Mouse (Mus musculus) heart, postnatal 14 days (tissue): Measurements from ENCODE around the gene Pgap3. TPM values are rescaled to one million over a fixed set of nuclear protein-coding genes. Genes with fewer than 3 reads are reported as not detected.

Experiments
- DNase-seq, 2 experiments: peaks; one replicate each; pipeline ENCODE4 v3.0.0; 2021 to 2022
- intact Hi-C: fragments of 180-260 bp; cut with DNase I; formaldehyde crosslinking; loops from one replicate; pipeline ENCODE4 v1.15.1; 2025
- total RNA-seq, 2 experiments: library from RNA; stranded (reverse); gene quantifications; 2 replicates each; pipeline ENCODE4 v1.2.3; 2021

Gene Pgap3
- total RNA-seq, 2 experiments from 2014 or later: 11.7 to 11.9 TPM

DNA sequence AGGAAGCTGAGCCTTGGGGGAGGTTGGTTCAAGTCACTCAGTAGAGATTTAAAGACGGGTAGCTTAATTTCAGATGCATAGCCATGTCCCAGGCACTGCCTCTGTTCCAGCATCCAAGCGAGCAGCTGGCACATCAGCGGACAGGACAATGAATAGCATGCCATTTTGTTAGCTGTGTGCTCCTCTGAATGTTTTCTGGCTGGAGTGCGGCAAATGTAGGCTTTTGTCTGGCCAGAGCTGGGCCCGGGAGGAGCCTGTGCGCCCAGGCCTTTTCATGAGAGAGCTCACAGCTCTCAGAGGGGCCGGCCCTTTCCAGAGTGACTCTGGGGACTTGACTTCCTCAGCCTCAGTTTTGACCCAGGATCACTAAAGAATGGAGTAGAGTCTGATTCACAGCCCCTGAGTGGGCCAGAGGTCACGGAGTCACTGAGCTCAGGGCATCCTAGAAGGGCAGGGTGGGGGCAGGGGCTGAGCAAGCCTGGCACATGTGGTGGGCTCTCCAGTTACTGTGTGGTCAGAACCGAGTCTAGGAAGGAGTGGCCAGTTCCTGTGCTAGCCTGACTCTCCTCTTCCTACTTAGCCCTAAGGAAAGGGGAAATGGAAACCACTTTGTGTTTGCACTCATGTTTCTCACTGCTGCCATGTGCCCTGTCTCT is 39.3 kb downstream of the Pgap3 start:
- intact Hi-C loops: no loop called here
- no peak for DNase-seq

- intact Hi-C loops: no loop called here
- peak; percentile 90 to 92 for DNase-seq
These were observed 41.9 kb downstream of the Pgap3 start, which contains the start of gene Stard3 for GRCm38 (mm10) chr11:98358161-98359083. TSS of gene Stard3 (plus strand) at chr11:98358368.

- intact Hi-C loops: no loop called here
- no peak for DNase-seq
These were observed 42.7 kb downstream of the Pgap3 start for GRCm38 (mm10) chr11:98357396-98358160.

DNA sequence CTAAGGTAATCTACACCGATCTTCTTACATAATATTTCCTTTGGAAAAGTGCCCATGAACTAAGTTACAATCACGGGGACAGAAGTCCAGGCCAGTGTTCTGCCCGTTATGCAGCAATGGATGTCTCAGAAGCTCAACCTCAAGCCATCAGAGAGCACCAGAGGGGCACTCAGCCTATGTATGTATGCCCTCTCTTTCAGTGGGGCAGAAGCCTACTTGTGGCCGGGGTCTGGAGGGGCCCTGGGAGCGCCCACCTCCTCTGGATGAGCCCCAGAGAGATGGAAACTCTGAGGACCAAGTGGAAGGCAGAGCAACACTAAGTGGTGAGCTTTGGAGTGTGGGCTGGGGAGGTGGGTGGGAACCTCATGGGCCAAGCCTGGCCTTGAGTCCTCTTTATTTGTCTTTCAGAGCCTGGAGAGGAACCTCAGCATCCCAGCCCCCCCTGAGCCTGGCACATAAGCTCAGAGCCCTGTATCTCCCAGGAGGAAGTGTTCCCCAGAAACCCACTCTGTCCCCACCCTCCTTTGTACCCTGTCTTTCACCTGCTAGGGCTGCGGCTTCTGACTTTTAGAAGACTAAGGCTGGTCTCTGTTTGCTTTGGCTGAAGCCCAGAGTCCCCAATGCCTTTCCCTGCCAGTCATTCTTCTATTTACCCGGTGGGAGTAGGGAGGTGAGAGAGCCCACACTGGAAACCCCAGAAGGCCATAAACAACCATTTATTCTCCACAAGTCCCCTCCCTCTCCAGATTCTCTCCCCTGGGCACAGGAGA is 43.5 kb downstream of the Pgap3 start:
- no peak for DNase-seq
- intact Hi-C loops: no loop called here

DNA sequence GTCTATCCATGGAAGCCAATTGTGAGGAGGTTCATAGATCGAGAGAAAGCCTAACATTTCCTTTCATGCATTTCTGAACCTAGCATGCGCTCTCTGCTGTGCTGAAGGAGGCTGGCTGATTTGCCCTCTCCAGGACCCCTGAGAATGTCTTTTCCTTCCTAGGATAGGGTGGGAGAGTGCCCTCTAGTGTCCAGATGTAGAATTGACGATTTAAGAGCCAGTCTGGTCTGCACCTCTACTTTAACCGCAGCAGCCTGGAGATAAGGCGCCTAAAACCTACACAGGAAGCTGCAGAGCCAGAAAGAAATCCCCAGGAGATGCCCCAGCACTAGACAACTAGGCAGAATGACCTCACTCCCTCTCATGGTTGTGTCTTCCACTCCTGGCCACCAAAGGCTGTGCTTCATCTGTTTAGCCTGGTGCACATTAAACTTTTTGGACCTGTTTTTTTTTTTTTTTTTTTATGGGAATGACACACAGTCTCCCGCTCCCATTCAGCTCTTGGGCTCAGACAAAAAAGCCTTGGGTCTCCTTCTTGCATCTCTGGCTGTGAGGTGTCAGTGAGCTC is 44.5 kb downstream of the Pgap3 start:
- peak; percentile 38 to 61 for DNase-seq
- intact Hi-C loops: no loop called here

DNA sequence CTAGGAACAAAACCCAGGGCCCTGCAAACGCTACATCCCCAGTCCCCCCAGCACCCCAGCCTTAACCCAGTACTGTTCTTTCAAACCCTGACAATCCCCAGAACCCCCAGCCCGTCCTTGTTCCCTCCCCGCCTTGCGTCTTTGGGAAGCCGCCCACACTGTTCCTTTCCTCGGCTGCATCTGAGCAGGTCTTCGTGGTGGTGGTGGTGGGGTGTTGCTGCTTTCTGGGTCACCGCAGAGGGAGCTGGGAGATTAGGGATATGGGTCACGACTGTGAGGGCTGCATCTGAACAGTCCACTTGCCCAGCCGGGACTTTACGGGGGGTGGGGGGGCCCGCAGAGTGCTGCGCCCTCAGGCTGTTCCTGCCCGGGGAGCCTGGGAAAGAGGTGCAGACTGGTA is 45.8 kb downstream of the Pgap3 start:
- no peak for DNase-seq
- intact Hi-C loops: no loop called here

DNA sequence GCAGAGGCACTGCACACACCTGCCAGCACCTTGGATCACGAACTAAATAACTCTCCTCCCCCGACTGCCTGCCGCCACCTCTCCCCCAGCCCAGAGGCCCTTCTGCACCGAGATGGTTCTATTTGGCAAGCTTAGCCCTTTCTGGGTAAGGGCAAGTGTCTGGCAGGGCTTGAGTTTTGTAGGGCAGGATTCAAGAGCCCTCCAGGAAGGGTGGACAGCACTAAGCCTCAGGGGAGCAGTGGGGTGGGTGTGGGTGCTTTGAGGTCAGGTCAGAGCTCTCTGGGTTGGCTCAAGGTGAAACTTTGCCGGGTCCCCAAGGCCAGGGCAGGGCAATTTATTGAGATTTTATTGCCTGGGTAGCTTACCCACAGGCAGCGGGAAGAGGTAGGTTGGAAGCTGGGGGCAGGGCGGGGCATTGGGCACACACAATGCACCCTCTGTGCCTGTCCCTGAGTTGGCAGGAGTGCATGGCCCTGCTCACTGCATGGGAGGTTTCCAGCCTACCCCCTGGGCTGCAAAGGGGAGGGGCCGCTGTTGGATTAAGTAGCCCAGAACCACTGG is 46.6 kb downstream of the Pgap3 start:
- intact Hi-C loops: no loop called here
- DNase-seq: no peak

DNA sequence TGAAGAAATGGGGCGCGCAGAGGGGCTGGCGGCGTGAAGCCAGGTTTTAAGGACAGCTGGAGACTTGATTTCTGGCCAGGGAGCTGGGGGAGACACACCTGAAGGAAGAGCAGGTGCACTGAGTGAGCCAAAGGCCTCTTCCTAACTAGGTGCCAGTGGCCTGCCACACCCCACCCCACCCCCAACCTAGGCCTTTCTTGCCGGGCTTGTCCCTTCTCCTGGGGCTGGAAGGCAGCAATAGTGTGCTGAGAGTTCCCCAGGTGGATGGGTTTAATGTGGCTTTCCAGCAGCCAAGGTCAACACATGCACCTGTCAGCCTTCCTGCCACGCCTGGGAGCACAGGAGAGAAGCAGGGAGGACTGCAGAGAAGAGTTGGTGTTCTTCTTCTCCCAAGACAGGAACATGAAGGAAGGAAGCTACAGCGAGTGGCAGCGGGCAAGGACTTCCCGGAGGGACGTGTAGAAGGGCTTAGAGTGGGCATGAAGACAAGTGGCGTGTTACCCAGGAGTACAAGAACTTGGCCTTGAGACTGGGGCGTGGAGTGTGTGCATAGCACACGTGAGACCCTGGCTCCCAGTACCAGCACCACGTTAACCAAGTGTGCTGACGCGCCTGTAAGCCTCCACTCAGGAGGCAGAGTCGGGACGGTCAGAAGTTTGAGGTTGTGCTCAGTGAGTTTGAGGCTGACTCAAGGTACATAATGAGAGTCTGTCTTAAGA is 47.9 kb downstream of the Pgap3 start:
- intact Hi-C loops: no loop called here
- DNase-seq: no peak

DNA sequence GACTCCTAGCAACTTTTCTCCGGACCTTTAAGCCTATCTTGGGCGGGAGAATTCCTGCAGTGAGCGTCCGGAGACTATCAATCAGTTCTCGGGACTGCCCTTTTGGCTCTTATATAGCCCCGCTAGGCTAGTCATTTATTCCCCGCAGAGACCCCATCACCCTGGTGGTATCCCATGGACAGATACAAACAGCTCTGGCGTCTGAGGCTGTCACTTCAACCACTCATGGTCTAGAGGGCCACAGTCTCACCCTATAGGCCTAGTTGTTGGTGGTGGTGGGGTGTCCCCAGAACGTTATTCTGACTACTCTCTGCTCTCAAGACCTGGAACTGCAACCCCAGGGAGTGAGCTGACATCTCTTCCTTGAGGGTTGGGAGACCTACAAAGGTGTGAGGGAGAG is 51.0 kb downstream of the Pgap3 start:
- intact Hi-C loops: no loop called here
- no peak for DNase-seq

GRCm38 (mm10) chr11:98348083-98348961 is 52.0 kb downstream of the Pgap3 start, which contains the start of gene Ppp1r1b:
TSS of gene Ppp1r1b (plus strand) at chr11:98348404.
- intact Hi-C loops: no loop called here
- peak; percentile 50 to 66 for DNase-seq

GRCm38 (mm10) chr11:98347385-98348082 is 52.8 kb downstream of the Pgap3 start:
- intact Hi-C loops: no loop called here
- DNase-seq: no peak

DNA sequence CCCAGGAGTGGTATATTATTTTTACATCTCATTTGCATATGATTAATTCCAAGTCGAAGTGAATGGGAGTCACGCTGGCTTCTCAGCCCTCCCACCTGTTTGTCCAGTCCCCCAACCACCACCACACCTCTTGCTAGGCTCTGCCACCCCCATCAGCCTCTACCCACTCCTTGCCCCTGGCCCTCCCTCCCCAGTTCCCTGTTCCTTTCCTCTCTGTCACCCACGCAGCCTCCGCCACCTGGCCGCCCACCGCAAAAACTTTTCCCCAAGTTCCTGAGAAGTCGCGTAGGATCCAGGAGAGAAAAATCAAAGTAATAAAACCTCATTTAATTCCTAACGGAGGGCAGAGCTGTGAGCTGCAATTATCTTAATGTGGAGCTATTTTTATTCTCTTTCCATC is 54.1 kb downstream of the Pgap3 start:
- intact Hi-C loops: no loop called here
- no peak for DNase-seq

- intact Hi-C loops: loop anchor here (1.0 kb wide), 1 partner anchor 80 kb away; no protein-coding TSS in a partner anchor
- DNase-seq: peak; percentile 80 to 87
These were observed 55.0 kb downstream of the Pgap3 start for GRCm38 (mm10) chr11:98345253-98345652.

GRCm38 (mm10) chr11:98342000-98342945 is 58.0 kb downstream of the Pgap3 start:
- intact Hi-C loops: loop anchor here (1.0 to 2.0 kb wide), 4 partner anchors 31 to 115 kb away; partner anchors contain the start of gene Mien1
- peak; percentile 93 to 97 for DNase-seq

- DNase-seq: no peak
- intact Hi-C loops: no loop called here
These were observed 59.1 kb downstream of the Pgap3 start for GRCm38 (mm10) chr11:98341174-98341573.

- intact Hi-C loops: no loop called here
- DNase-seq: no peak
These were observed 59.7 kb downstream of the Pgap3 start for GRCm38 (mm10) chr11:98340597-98340996.
